Mouse (Mus musculus) CD4-positive, CD25-positive, alpha-beta regulatory T cell, adult 2 months (primary cell): Measurements from ENCODE around the gene Rtl5.

Source experiments
- DNase-seq: peaks from one replicate; pipeline ENCODE4 v3.0.0-alpha.2; 2012; ENCODE audit warnings: low read depth, low spot score

Rtl5 gene

DNA sequence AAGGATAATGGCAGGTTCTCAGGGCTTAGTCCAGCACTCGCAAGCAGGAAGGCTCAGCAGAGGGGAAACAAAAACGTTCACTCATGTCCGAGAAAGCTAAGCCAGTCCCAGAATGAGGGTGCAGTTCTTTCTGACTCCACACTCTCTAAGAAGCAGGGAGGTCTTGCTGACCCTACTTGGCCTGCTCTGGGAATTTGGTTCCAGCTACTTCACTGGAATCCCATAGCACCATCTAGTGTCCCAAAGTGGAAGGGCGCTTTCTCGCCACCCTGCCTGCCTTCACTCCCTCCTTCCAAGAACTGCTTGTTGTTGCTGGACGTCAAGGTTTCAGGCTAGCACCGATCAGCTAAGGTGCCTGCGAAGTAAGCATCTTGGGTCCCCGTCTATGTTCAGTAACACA, 5.0 kb downstream of the Rtl5 start:
- DNase-seq = peak; percentile 72

DNA sequence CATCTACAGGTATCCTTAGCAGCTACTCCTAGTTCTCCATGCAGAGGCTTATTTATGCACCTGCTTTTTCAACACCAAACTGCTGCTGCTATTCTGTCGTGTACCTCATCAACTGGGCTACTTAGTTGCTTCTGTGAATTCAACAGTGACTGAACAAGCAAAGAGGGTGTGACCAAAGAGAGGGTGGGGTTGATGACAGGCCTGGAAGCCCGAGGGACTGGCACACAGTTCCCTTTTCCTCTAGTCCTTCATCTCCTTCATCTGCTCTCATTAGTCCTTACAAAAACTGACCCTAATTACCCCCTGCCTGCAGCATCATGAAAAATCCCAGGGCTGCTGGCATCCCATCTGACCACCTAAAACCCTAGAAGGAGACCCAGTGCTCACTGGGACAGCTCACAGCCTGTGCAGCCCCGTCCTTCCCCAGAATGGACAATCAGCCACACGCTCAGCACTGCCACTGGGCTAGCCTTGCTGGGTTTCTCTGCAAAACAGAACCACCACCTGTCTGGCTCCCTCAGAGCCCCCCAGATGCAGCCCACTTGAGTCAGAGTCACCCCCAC, 5.8 kb downstream of the Rtl5 start:
- no peak for DNase-seq

DNA sequence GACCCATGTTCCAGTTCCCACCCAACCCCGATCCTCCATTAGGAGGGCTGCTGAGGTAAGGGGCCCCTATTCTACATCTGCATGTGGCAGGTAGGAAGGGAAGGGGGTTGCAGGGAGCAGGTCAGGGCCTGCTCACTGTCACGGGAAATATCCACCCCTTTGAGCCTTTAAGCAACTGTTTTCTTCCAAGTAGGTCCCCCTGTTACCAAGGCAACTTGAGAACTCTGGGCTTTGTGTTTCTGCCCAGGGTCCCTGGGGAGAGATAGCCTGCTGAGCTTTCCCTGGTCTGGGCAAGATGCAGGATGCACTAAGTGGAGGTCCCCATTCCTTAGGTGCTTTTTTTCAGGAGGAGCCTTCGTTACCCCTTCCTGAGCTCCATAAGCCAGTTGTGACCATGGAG, 7.0 kb downstream of the Rtl5 start:
- DNase-seq = no peak

GRCm38 (mm10) chrX:102060891-102061290, 10.2 kb downstream of the Rtl5 start:
- peak; percentile 7 for DNase-seq

DNA sequence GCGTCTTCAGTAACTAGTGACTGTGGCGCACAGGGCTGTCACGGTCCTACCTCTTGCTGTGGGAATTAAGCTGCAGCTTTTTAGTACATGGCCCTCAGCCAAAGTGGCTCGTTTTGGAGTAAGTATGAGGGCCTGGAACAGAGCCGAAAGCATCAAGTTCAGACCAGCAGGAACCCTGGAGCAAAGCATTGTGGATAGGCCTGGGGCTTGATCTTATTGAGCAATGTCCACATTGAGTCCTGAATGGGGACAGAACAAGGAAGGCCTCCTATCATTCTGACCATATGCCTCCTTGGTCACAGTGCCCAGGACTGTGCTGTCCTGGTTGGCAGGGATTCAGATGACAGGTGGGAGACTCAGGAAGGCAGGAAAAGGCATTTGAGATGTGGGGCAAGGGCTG, 10.9 kb downstream of the Rtl5 start:
- no peak for DNase-seq

DNA sequence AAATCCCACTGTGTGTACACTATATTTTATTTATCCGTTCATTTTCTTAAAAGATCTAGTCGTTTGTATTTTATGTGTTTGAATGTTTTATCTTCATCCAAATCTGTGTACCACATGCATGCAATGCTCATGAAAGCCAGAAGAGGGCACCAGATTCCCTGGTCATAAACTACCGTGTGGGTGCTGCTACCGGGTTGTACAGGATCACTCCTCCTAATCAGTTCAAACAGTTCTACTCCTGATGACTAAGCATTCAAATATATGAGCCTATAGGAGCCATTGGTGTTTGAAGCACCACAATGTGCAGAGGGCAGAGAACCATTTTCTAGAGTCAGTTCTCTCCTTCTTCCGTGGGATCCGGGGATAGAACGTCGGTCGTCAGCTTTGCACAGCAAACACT, 11.7 kb downstream of the Rtl5 start:
- DNase-seq = peak; percentile 69

- DNase-seq = no peak
Measured at GRCm38 (mm10) chrX:102054009-102054408, 17.1 kb downstream of the Rtl5 start.

DNA sequence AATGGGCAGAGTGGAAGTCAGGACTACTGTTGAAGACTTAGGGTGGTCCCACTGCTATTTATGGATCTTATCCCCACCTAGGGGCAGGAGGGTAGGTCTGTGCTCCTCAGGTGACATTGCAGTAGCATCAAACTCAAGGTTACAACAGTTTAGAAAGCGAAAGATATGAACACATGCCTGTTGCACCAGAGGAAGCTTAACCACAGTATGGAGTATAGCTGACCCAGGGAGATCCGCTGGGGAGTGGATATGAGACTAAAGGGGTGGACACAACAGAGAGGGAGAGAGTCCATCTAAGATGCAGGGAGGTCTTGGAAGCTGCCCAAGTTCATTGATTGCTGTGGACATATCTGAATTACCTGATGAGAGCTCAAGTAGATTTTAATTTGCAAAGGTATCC, 17.7 kb downstream of the Rtl5 start:
- no peak for DNase-seq

- DNase-seq = no peak
Measured at GRCm38 (mm10) chrX:102051225-102051624, 19.9 kb downstream of the Rtl5 start.

DNA sequence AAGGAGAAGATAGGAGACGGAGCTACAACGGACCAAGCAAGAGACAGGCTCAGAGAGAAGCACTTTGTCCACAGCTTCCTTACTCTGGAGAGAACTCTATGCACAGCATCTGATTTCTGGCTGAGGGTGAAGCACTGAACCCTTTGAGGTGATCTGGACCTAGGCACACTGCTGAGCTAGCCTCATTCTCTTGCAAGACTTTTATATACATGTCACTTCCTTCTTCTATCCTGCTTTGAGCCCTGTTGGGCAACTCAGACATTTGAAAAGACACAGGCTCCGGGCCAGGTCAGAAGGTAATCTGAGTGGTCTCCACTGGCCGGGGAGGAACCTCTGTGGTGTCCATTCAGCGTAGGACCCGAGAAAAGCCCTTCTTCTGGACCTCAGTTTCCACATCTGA, 20.6 kb downstream of the Rtl5 start:
- DNase-seq = no peak

DNA sequence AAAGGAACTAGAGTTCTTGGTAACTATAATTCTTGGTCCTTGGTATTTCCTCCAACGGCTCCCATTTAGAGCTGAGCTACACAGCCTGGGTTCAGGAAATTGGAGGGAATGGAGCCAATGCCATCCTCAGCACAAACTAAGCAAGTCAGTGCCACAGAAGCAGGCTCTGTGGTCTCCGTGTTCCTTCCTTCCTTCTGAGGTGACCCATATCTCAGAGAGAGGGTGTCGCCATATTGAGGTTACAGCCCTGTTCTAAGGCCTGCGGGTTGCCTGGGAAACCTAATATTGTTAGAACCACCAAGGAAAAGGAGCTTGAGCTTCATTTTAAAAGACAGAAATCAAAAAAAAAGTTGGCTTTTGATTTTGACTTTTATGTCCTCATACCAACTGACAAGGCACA, 28.7 kb downstream of the Rtl5 start:
- peak; percentile 31 for DNase-seq

DNA sequence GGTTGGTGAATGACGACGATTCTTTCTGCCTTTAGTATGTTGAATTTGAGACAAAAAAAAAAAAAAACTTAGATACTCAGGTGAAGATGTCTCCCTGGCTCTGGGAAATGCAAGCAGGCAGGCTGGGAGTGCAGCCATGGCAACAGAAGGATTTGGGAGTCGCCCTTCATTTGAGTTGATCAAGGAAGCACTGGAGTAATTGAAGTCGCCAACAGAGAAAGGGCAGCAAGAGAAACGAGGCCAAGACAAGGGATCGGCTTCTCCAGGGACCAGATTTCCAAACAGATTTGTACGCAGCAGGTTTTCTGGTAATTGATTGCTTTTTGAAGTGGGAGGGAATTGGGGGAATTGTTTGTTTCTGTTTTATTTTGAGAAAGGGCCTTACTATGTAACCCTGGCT, 29.5 kb downstream of the Rtl5 start:
- no peak for DNase-seq

- no peak for DNase-seq
Measured at GRCm38 (mm10) chrX:102037506-102037905, 33.6 kb downstream of the Rtl5 start.

GRCm38 (mm10) chrX:102036866-102037361, 34.2 kb downstream of the Rtl5 start:
- peak; percentile 26 for DNase-seq

GRCm38 (mm10) chrX:102035671-102036070, 35.4 kb downstream of the Rtl5 start:
- DNase-seq = no peak

DNA sequence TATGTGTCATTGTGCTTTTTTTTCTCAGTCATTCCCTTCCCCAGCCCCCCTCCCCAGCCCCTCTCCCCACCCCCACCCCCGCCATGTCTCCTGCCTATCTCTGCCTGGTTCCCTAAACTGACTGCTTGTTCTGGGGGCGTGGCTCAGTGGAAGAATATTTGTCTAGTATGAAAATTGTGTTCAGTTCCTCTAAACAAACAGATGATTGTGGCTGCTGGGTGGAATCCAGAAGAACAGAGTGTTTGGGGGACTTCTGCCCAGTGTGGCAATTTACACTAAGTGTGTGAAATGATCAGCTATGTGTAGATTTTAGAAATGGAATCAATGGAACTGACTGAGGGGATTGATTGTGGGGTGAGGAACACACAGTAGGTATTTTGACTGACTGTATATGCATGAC, 37.5 kb downstream of the Rtl5 start:
- no peak for DNase-seq

DNA sequence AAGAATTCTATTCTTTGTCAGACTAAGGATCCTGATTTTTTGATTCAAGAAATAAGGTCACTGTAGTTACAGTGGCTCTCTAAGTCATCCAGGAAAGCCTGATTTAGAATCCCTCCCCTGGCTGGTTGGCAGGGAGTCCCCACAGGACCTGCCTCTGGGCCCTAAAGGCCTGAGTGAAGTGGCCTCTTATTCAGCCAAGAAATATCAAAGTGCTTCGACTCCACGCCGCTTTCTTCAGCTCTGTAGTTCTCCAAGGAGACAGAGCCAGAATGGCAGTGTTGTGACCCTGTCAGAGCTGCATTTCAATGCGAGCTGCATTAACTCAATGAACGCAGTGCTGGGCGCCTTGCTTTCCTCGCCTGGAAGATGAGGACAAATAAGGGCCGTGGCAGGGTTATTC, 38.7 kb downstream of the Rtl5 start:
- no peak for DNase-seq

DNA sequence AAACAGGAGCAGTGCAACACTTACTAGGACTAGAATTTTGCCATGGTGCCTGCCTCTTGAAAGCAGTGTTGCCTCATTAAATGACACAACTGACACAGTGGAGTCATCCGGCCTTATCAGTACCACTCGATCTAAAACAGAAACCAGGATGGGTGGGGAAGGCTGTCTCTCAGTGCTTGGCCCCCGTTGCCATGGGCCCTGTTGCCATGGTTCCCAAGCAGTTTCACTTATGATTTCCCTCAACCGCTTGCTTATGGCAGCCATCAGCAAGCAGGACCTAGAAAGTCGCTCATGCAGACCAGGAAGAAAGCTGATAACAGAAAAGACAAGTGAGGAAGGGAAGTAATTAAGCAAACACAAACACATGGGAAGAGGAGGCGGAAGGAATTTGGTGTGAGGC, 39.3 kb downstream of the Rtl5 start:
- DNase-seq = peak; percentile 91

GRCm38 (mm10) chrX:102024976-102025375, 46.1 kb downstream of the Rtl5 start:
- no peak for DNase-seq

DNA sequence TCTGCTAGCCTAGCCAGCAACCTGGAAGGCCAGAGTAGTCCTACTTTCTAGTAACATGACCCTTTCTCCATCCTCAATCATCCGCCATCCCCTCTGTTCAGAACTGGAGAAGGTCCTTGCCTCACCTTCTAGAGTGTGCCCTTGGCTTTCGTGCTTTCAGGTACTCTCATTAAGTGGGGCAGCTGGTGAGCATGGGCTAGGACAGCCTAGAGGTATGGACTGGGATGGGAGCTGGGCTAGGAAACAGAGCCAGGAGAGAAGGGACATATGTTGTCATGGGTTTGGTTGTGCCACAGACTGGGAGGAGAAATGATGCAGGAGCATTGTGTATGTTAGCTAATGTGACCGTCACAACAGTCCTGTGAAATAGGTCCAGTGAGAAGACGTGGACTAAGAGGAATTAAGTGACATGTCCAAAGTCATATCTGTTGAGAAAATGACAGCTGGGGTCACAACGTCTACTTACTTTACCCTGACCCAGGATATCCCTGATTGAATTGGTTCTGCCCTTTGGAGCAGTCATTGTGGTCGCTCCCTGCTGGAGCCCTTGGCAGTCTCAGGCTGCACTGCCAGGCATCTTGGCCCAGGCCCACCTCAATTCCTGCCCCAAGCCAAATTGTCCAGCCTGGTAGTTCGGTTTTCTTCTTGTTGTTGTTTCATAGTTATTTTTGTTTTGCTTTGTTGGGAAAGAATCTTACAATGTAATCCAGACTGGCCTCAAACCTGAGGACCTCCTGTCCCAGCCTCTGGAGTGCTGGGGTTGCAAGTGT, 51.4 kb downstream of the Rtl5 start:
- no peak for DNase-seq

DNA sequence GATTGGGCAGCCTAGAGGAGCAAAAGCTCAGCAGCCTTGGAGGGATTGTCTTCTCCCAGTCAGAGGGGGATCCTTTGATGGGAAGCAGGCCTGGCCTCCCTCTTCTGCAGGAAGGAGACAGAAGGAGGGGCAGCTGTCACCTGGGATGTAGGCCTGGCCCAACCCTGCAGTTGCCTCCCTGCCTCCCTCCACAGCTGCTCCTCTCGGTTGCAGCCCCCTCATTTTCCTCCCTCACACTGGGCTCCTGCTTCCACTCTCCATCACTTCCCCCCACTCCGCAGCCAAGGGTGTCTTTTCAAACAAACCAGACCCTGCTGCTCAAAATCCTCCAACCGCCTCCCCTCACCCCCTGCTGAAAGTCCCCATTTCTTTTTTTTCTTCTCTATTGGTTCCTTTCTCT, 52.2 kb downstream of the Rtl5 start:
- DNase-seq = no peak

- no peak for DNase-seq
Measured at GRCm38 (mm10) chrX:102017213-102017923, 53.7 kb downstream of the Rtl5 start.
